Mouse (Mus musculus): ENCODE data around the gene Cd19. TPM values are rescaled to one million over a fixed set of nuclear protein-coding genes. Genes with fewer than 3 reads are reported as not detected.

Cd19 gene
- total and polyA plus RNA-seq, 3 experiments = not detected

- TF ChIP-seq SMC3 (IDR thresholded peaks at IDR 0.05; ENCODE audit: low read depth, low read length) (no peak), POLR2AphosphoS2 (IDR thresholded peaks at IDR 0.05; ENCODE audit: low read length) (no peak)
Observed at GRCm38 (mm10) chr7:126460623-126461399, 46.1 kb upstream of the Cd19 start (continued).

GRCm38 (mm10) chr7:126458844-126459618, 44.3 kb upstream of the Cd19 start:
- no peak for DNase-seq (ENCODE audit: low read depth, low spot score)
- Histone ChIP-seq H3K27me3 (ENCODE audit: control insufficient read depth in 1 of 2, insufficient read depth in 2 of 2, low read length in 2 of 2) (no peaks in the 10 kb centered on the region), H3K79me2 (ENCODE audit: control insufficient read depth, insufficient read depth, low read length, poor library complexity) (no peaks in the 10 kb centered on the region), H3K36me3 (ENCODE audit: control insufficient read depth in 1 of 2, insufficient read depth in 2 of 2, low read length in 2 of 2) (peaks cover 0 to 20% of the 10 kb centered on the region in 2 experiments; a peak in 2 of 4 replicates), H3K4me3 (ENCODE audit: control insufficient read depth in 1 of 2, insufficient read depth in 1 of 2, low read depth in 2 of 2, low read length in 2 of 2) (no peak overlapping the region), H3K4me1 (ENCODE audit: control insufficient read depth in 1 of 2, insufficient read depth in 2 of 2, low read length in 2 of 2) (peaks cover 23 to 28% of the 10 kb centered on the region in 2 experiments), H3K9ac (ENCODE audit: control insufficient read depth, low read depth, low read length, poor library complexity, severe bottlenecking) (no peak overlapping the region), H3K9me3 (replicated peaks; ENCODE audit: insufficient read depth, low read length) (no peaks in the 10 kb centered on the region), H3K27ac (ENCODE audit: control insufficient read depth, low read depth, low read length) (no peak overlapping the region)
- TF ChIP-seq CTCF (IDR thresholded peaks at IDR 0.05 in 2 of 3, conservative IDR thresholded peaks at IDR 0.05 in 1 of 3; ENCODE audit: control insufficient read depth in 1 of 3, insufficient read depth in 1 of 3, low read depth in 2 of 3, low read length in 3 of 3, poor library complexity in 1 of 3, severe bottlenecking in 1 of 3) = no peak
- TF ChIP-seq TBP (IDR thresholded peaks at IDR 0.05; ENCODE audit: low read depth, low read length) = no peak
- TF ChIP-seq RCOR1 (IDR thresholded peaks at IDR 0.05; ENCODE audit: low read depth, low read length) = no peak
- TF ChIP-seq UBTF (IDR thresholded peaks at IDR 0.05; ENCODE audit: borderline replicate concordance, insufficient read depth, low read depth, low read length) = no peak
- no peak for TF ChIP-seq MXI1 (IDR thresholded peaks at IDR 0.05; ENCODE audit: low read depth, low read length)
- no peak for TF ChIP-seq MYB (IDR thresholded peaks at IDR 0.05; ENCODE audit: low read depth, low read length)
- TF ChIP-seq RAD21 (IDR thresholded peaks at IDR 0.05; ENCODE audit: low read depth, low read length) = no peak
- no peak for TF ChIP-seq USF2 (IDR thresholded peaks at IDR 0.05; ENCODE audit: borderline replicate concordance in 1 of 2, insufficient read depth in 1 of 2, low read depth in 1 of 2, low read length in 2 of 2)
- TF ChIP-seq MAFK (IDR thresholded peaks at IDR 0.05; ENCODE audit: borderline replicate concordance, low read depth, low read length) = no peak
- no peak for TF ChIP-seq SIN3A (IDR thresholded peaks at IDR 0.05; ENCODE audit: low read length)
- TF ChIP-seq E2F4 (IDR thresholded peaks at IDR 0.05; ENCODE audit: borderline replicate concordance, low read depth, low read length) = no peak
- no peak for TF ChIP-seq NRF1 (IDR thresholded peaks at IDR 0.05; ENCODE audit: insufficient read depth, low read depth, low read length, poor library complexity, severe bottlenecking)
- no peak for TF ChIP-seq GATA1 (IDR thresholded peaks at IDR 0.05; ENCODE audit: low read depth, low read length)
- TF ChIP-seq ZKSCAN1 (IDR thresholded peaks at IDR 0.05; ENCODE audit: low read depth, low read length) = no peak
- TF ChIP-seq POLR2AphosphoS2 (IDR thresholded peaks at IDR 0.05; ENCODE audit: low read length) = no peak
- TF ChIP-seq TAL1 (IDR thresholded peaks at IDR 0.05; ENCODE audit: low read length) = no peak
- no peak for TF ChIP-seq ZMIZ1 (IDR thresholded peaks at IDR 0.05; ENCODE audit: low read depth, low read length)
- no peak for TF ChIP-seq USF1 (IDR thresholded peaks at IDR 0.05; ENCODE audit: low read depth, low read length)
- TF ChIP-seq CHD1 (IDR thresholded peaks at IDR 0.05; ENCODE audit: low read depth, low read length) = no peak
- no peak for TF ChIP-seq ZNF384 (IDR thresholded peaks at IDR 0.05; ENCODE audit: low read depth, low read length)
